ENCODE assay signal across 12 mouse cellular contexts in the genomic region with DNA sequence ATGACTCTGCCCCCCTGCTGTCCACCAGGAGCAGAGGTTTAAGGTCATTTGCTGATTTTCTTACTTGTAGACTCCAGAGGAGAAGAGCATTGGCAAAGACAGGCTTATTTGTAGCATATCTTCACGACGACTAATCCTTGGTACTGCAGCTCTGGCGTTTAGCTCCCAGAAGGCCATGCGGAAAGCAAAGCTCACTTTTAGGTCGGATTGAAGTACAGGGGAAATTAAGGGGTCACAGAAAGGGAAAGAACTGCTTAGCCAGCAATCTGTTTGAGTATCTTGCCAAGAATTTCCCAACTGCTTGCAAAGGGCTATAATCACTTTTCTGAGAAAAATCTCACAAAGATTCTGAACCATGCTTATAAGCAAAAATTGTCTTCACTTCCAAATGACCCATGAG.
"Had no signal": no experiment of that assay in that cellular context is flagged by ENCODE, and none has a peak within 500 bp of the region (broad histone marks: within the 10 kb centered on the region; RNA-seq: fewer than 3 reads in every experiment).

No protein-coding gene starts in this region.

- H3K27me3 ChIP-seq: limb, embryonic 15.5 days; midbrain, embryonic 12.5 days; neural tube, embryonic 13.5 days had no signal

- H3K4me1 ChIP-seq: limb, embryonic 15.5 days; midbrain, embryonic 12.5 days; neural tube, embryonic 13.5 days had no signal

- H3K4me3 ChIP-seq: limb, embryonic 15.5 days; midbrain, embryonic 12.5 days; neural tube, embryonic 13.5 days had no signal

- H3K9ac ChIP-seq: limb, embryonic 15.5 days; liver, embryonic 14.5 days; midbrain, embryonic 12.5 days; neural tube, embryonic 13.5 days had no signal

- H3K27ac ChIP-seq: limb, embryonic 15.5 days; liver, embryonic 14.5 days; midbrain, embryonic 12.5 days; neural tube, embryonic 13.5 days had no signal

- H3K4me2 ChIP-seq: limb, embryonic 15.5 days; midbrain, embryonic 12.5 days; neural tube, embryonic 13.5 days had no signal

- H3K9me3 ChIP-seq: limb, embryonic 15.5 days; midbrain, embryonic 12.5 days; neural tube, embryonic 13.5 days had no signal

- ATAC-seq: intestine, embryonic 16.5 days; midbrain, embryonic 16.5 days had no signal

- DNase-seq: left cerebral cortex, postnatal 4 days; lung, adult 18-20 months; lung, postnatal 14 days; right cerebral cortex, adult 18-20 months; right cerebral cortex, postnatal 25 days; thymus, postnatal 36 days had no signal

- H3K36me3 ChIP-seq: limb, embryonic 15.5 days; midbrain, embryonic 12.5 days; neural tube, embryonic 13.5 days had no signal
